Mouse (Mus musculus): Measurements from ENCODE around the gene Ldlrad1. TPM values are rescaled to one million over a fixed set of nuclear protein-coding genes. Genes with fewer than 3 reads are reported as not detected.

Gene Ldlrad1
- total and polyA plus RNA-seq, 2 experiments from 2014 or later: not detected

DNA sequence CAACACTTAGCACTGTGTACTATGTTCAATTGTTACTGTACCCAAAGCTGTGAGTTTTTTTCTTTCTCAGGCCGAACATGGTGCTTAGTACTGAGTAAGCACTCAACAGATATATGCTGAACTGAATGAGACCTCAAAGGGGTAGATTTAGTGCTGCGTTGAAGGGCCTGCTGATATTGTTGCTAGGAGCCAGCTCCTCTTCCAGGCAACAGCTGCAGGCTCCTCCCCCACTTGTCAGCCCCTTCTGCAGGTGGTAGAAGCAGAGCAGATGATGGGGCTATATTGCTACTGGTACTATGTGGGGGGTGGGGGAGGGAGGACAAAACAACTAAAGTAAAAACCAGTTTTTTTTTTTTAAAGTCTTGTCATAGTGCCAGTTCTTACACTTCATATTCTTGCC, 40.5 kb downstream of the Ldlrad1 start:
- no peaks in the 10 kb centered on the region for H3K36me3 ChIP-seq (replicated peaks; ENCODE audit: control insufficient read depth, insufficient read depth, low read length)
- no peak overlapping the region for H3K27ac ChIP-seq (ENCODE audit: low read depth)
- DNase-seq (ENCODE audit: low spot score) (no peak), ATAC-seq (ENCODE audit: insufficient read depth, low read depth) (no peak)
- no peaks in the 10 kb centered on the region for H3K27me3 ChIP-seq (ENCODE audit: control insufficient read depth, insufficient read depth, low read length)
- H3K9me3 ChIP-seq (replicated peaks; ENCODE audit: control insufficient read depth, low read length): no peaks in the 10 kb centered on the region
- no peak overlapping the region for H3K9ac ChIP-seq (replicated peaks; ENCODE audit: low read depth, low read length)
- no peak overlapping the region for H3K4me3 ChIP-seq (ENCODE audit: low read depth, low read length)
- peaks cover 24% of the 10 kb centered on the region for H3K4me1 ChIP-seq (ENCODE audit: control insufficient read depth, insufficient read depth)
- 15% methylated on average over 2 of the region's 2 CpGs for WGBS
- TF ChIP-seq EP300 (IDR thresholded peaks at IDR 0.05; ENCODE audit: low read depth): no peak
- TF ChIP-seq CTCF (IDR thresholded peaks at IDR 0.05; ENCODE audit: low read depth): no peak
- no peak overlapping the region for H3K4me2 ChIP-seq (ENCODE audit: low read depth, low read length)

DNA sequence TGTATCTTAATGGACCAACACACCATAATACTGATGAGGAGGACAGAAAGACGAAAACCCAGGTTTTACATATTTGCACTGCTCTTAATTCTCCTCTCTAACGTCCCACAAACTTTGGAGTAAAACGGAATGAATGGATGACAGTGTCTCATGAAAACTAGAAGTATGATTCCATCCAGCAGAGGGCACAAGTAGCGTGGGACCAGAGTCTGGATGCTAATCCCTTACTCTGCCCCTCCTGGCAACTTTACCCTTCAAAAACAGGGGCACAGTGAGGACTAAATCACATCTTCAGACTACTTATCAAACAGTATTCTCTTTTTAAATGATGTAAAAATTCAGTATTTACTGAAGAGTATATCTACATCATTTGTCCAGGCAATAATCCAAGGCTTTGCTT, 41.5 kb downstream of the Ldlrad1 start:
- 15% methylated on average over 4 of the region's 4 CpGs for WGBS

DNA sequence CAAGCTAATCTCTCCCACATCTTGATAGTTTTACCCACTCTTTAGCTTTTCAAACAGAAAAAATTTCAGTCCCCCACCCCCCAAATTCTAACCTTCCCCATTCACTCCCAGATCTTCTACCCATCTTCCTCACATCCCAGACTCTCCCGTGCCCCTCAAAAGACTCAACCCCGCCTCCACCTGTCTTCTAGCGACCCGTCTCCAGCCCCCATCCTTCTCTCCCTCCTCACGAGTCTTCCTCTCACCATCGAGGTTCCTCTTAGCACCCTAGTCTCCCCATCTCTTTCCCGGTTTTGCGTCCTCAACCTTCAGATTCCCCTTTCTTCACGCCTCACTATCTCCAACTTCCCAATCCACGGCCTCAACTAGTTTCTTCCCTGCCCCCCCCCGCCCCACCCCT, 43.5 kb downstream of the Ldlrad1 start:
- H3K9ac ChIP-seq (replicated peaks; ENCODE audit: low read depth, low read length): peak overlapping the region; percentile 76
- H3K4me2 ChIP-seq (ENCODE audit: low read depth, low read length): peak overlapping the region; percentile 97
- no peaks in the 10 kb centered on the region for H3K27me3 ChIP-seq (ENCODE audit: control insufficient read depth, insufficient read depth, low read length)
- TF ChIP-seq CTCF (IDR thresholded peaks at IDR 0.05; ENCODE audit: low read depth): no peak
- no peak for TF ChIP-seq EP300 (IDR thresholded peaks at IDR 0.05; ENCODE audit: low read depth)
- no peak overlapping the region for H3K27ac ChIP-seq (ENCODE audit: low read depth)
- peak overlapping the region; percentile 83 for H3K4me3 ChIP-seq (ENCODE audit: low read depth, low read length)
- DNase-seq (ENCODE audit: low spot score) (no peak), ATAC-seq (ENCODE audit: insufficient read depth, low read depth) (no peak)
- H3K4me1 ChIP-seq (ENCODE audit: control insufficient read depth, insufficient read depth): peaks cover 14% of the 10 kb centered on the region
- no peaks in the 10 kb centered on the region for H3K36me3 ChIP-seq (replicated peaks; ENCODE audit: control insufficient read depth, insufficient read depth, low read length)
- H3K9me3 ChIP-seq (replicated peaks; ENCODE audit: control insufficient read depth, low read length): no peaks in the 10 kb centered on the region
- 0% methylated on average over 11 of the region's 11 CpGs for WGBS

More for the DNA sequence above, 41.5 kb downstream of the Ldlrad1 start:
- ATAC-seq (ENCODE audit: insufficient read depth, low read depth): no peak
- DNase-seq (ENCODE audit: low spot score): peak; percentile 66
- no peaks in the 10 kb centered on the region for H3K36me3 ChIP-seq (replicated peaks; ENCODE audit: control insufficient read depth, insufficient read depth, low read length)
- H3K9me3 ChIP-seq (replicated peaks; ENCODE audit: control insufficient read depth, low read length): no peaks in the 10 kb centered on the region
- no peak overlapping the region for H3K4me3 ChIP-seq (ENCODE audit: low read depth, low read length)
- H3K4me1 ChIP-seq (ENCODE audit: control insufficient read depth, insufficient read depth): peaks cover 20% of the 10 kb centered on the region
- H3K4me2 ChIP-seq (ENCODE audit: low read depth, low read length): no peak overlapping the region
- no peak overlapping the region for H3K9ac ChIP-seq (replicated peaks; ENCODE audit: low read depth, low read length)
- no peak for TF ChIP-seq EP300 (IDR thresholded peaks at IDR 0.05; ENCODE audit: low read depth)
- peak; percentile 76 for TF ChIP-seq CTCF (IDR thresholded peaks at IDR 0.05; ENCODE audit: low read depth)
- H3K27ac ChIP-seq (ENCODE audit: low read depth): no peak overlapping the region
- no peaks in the 10 kb centered on the region for H3K27me3 ChIP-seq (ENCODE audit: control insufficient read depth, insufficient read depth, low read length)

DNA sequence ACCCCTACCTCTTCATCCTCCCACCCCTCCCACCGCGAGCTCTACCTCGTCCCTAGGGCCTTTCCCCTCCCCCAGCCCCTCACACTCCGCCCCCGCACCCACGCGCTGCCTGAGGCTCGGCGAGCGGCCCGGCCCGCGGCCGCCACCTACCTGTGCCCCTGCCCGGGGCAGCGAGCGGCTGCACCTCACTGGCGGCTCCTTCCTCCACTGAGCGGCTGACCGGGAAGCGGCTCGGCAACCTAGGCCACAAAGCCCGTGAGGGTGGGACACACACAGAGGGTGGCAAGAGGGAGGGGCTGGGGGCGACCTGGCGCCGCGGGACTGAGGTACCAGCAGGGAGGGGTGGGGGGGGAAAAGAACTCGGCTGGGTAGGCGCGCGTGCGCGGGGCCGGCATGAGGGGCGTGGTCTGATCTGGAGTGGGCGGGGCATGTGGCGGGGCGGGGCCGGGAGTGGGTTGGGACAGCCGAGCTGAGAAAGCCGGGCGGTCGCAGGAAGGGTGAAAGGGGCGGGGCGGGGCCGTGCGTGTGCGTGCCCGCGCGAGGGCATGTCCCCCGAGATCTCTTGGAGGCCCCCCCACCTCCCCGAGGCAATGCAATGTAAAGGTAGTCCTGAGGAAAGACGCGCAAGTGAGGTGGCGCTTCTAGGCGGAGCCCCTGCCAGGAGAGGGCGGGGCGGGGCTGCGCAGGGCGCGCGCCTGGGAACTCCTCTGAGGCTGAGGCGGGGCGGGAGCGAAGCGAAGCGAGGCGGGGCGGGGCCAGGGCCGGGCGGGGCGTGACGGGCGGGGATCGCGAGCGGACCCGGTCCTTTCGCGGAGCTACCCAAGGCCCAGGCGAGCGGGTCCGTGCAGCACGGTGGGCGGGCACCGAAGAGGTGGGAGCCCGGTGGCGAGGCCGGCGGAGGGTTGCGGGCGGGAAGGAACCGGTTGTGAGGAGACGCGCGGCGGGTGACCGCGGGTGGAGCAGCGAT, 44.4 kb downstream of the Ldlrad1 start, which contains the start of the genes Lrrc42 and Hspb11:
Lrrc42 (minus strand) TSS at position 408 of the 967 bp plus-strand sequence.
Hspb11 (plus strand) TSS at position 469 of the 967 bp plus-strand sequence.
- no peaks in the 10 kb centered on the region for H3K9me3 ChIP-seq (replicated peaks; ENCODE audit: control insufficient read depth, low read length)
- H3K36me3 ChIP-seq (replicated peaks; ENCODE audit: control insufficient read depth, insufficient read depth, low read length): no peaks in the 10 kb centered on the region
- H3K4me3 ChIP-seq (ENCODE audit: low read depth, low read length): peak within 1 kb of the TSS; percentile 83
- peak within 1 kb of the TSS; percentile 82 for H3K27ac ChIP-seq (ENCODE audit: low read depth)
- H3K4me2 ChIP-seq (ENCODE audit: low read depth, low read length): peak within 1 kb of the TSS; percentile 97
- TF ChIP-seq EP300 (IDR thresholded peaks at IDR 0.05; ENCODE audit: low read depth) (no peak), CTCF (IDR thresholded peaks at IDR 0.05; ENCODE audit: low read depth) (peak; percentile 26; the same call in 1 of the 2 replicates)
- H3K27me3 ChIP-seq (ENCODE audit: control insufficient read depth, insufficient read depth, low read length): no peaks in the 10 kb centered on the region
- peak; percentile 97 for DNase-seq (ENCODE audit: low spot score)
- peaks cover 14% of the 10 kb centered on the region for H3K4me1 ChIP-seq (ENCODE audit: control insufficient read depth, insufficient read depth)
- ATAC-seq (ENCODE audit: insufficient read depth, low read depth): peak; percentile 97
- H3K9ac ChIP-seq (replicated peaks; ENCODE audit: low read depth, low read length): peak within 1 kb of the TSS; percentile 76
- WGBS: under 1% methylated on average over 75 of the region's 101 CpGs

DNA sequence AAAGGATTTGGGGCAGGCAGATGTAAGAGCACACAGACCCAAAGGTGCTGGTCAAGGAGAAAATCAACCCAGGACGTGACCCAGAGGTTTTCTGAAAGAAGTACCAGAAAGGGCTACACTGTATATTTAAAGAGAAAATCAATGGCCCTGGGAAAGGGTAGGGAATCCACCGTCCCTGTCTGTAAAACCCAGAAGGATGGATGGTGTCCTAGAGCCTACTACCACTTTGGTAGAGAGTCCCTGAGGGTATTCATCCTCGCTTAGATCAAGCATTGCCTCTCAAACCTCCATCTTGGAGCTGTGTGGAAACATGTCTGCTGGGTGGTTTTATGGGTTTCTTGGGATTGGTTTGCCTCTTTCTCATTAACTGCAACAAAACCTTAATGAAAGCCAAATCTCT, 45.4 kb downstream of the Ldlrad1 start:
- H3K4me2 ChIP-seq (ENCODE audit: low read depth, low read length): peak overlapping the region; percentile 97
- H3K9ac ChIP-seq (replicated peaks; ENCODE audit: low read depth, low read length): peak overlapping the region; percentile 76
- 36% methylated on average over 3 of the region's 3 CpGs for WGBS
- TF ChIP-seq CTCF (IDR thresholded peaks at IDR 0.05; ENCODE audit: low read depth) (no peak), EP300 (IDR thresholded peaks at IDR 0.05; ENCODE audit: low read depth) (no peak)
- DNase-seq (ENCODE audit: low spot score) (no peak), ATAC-seq (ENCODE audit: insufficient read depth, low read depth) (no peak)
- H3K9me3 ChIP-seq (replicated peaks; ENCODE audit: control insufficient read depth, low read length): no peaks in the 10 kb centered on the region
- H3K27me3 ChIP-seq (ENCODE audit: control insufficient read depth, insufficient read depth, low read length): no peaks in the 10 kb centered on the region
- no peaks in the 10 kb centered on the region for H3K36me3 ChIP-seq (replicated peaks; ENCODE audit: control insufficient read depth, insufficient read depth, low read length)
- H3K4me1 ChIP-seq (ENCODE audit: control insufficient read depth, insufficient read depth): peaks cover 13% of the 10 kb centered on the region; the same call in 1 of the 2 replicates
- H3K27ac ChIP-seq (ENCODE audit: low read depth): peak overlapping the region; percentile 82
- H3K4me3 ChIP-seq (ENCODE audit: low read depth, low read length): peak overlapping the region; percentile 83
